Mouse (Mus musculus): ENCODE data around the gene Rnf220. TPM values are rescaled to one million over a fixed set of nuclear protein-coding genes. Genes with fewer than 3 reads are reported as not detected.

Rnf220 gene
- total and polyA plus RNA-seq, 2 experiments from 2014 or later, result 122 to 192 TPM

DNA sequence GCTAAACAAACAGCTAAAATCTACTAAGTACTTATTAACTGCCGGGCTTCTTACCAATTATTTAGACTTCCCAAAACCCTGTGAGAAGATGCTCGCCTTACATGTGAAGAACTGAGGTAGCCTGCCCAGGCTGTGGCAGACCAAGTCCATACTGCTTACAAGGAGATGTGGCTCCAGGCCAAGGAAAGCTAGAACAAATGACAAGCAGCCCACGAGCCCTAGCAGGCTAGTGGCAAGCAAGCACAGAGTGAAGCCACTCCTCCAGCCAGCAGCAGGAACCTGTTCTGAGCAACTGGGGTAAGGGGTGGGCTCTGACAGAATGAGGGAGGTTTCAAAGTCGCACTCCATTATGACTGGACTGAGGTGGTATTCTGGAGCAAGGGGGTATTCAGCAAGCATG lies 222.1 kb downstream of the Rnf220 start:
- Histone ChIP-seq H3K36me3 (ENCODE audit: insufficient read depth, low read length) (peaks cover 47% of the 10 kb centered on the region), H3K4me2 (ENCODE audit: low read depth, low read length, poor library complexity, severe bottlenecking) (no peak overlapping the region), H3K27me3 (ENCODE audit: insufficient read depth, low read length) (no peaks in the 10 kb centered on the region), H3K4me1 (ENCODE audit: insufficient read depth, low read length) (no peaks in the 10 kb centered on the region), H3K4me3 (ENCODE audit: low read depth, low read length) (no peak overlapping the region), H3K27ac (ENCODE audit: low read depth, low read length) (no peak overlapping the region), H3K9me3 (ENCODE audit: low read length) (0 out of 2 replicates have a peak, but pooled peaks cover 4% of the 10 kb centered on the region), H3K9ac (replicated peaks; ENCODE audit: low read length, poor library complexity, severe bottlenecking) (no peak overlapping the region)
- TF ChIP-seq CTCF (IDR thresholded peaks at IDR 0.05), result no peak
- no peak for DNase-seq (ENCODE audit: low spot score)
- 92% methylated on average over 4 of the region's 4 CpGs for whole genome bisulfite sequencing
- no peak for ATAC-seq (ENCODE audit: low FRiP score)

DNA sequence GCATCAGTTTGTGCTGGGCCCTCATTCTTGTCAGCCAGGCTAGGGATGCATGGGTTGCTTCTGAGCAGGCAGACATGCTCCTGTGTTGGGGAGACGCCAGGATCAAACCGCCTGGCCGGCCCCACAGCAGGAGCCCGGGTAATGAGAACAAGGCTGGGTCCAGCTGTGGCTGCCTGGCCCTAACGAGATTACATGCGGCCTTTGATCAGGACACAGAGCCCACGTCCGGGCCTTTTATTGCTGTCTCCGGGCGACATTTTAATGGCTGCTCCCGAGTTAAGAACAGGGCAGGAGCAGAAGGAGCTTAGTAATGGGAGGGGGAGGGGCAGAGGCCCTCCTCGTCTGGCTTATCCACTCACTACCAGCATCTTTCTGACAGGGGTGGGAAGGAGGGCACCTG lies 224.4 kb downstream of the Rnf220 start:
- 19% methylated on average over 12 of the region's 12 CpGs for WGBS
- Histone ChIP-seq H3K27me3 (ENCODE audit: insufficient read depth, low read length) (0 out of 2 replicates have a peak, but pooled peaks cover 7% of the 10 kb centered on the region), H3K4me2 (ENCODE audit: low read depth, low read length, poor library complexity, severe bottlenecking) (no peak overlapping the region), H3K4me3 (ENCODE audit: low read depth, low read length) (no peak overlapping the region), H3K27ac (ENCODE audit: low read depth, low read length) (no peak overlapping the region), H3K9ac (replicated peaks; ENCODE audit: low read length, poor library complexity, severe bottlenecking) (no peak overlapping the region), H3K36me3 (ENCODE audit: insufficient read depth, low read length) (peaks cover 45% of the 10 kb centered on the region), H3K9me3 (ENCODE audit: low read length) (0 out of 2 replicates have a peak, but pooled peaks cover 4% of the 10 kb centered on the region), H3K4me1 (ENCODE audit: insufficient read depth, low read length) (no peaks in the 10 kb centered on the region)
- no peak for ATAC-seq (ENCODE audit: low FRiP score)
- TF ChIP-seq CTCF (IDR thresholded peaks at IDR 0.05), result no peak
- DNase-seq (ENCODE audit: low spot score), result no peak

GRCm38 (mm10) chr4:117270278-117270677 lies 226.6 kb downstream of the Rnf220 start:
- H3K9me3 ChIP-seq (ENCODE audit: low read length), result 0 out of 2 replicates have a peak, but pooled peaks cover 4% of the 10 kb centered on the region
- H3K4me1 ChIP-seq (ENCODE audit: insufficient read depth, low read length), result no peaks in the 10 kb centered on the region
- DNase-seq (ENCODE audit: low spot score) (peak; percentile 89), ATAC-seq (ENCODE audit: low FRiP score) (peak; percentile 38; the same call in 1 of the 2 replicates)
- peaks cover 25% of the 10 kb centered on the region for H3K36me3 ChIP-seq (ENCODE audit: insufficient read depth, low read length)
- H3K27me3 ChIP-seq (ENCODE audit: insufficient read depth, low read length), result 0 out of 2 replicates have a peak, but pooled peaks cover 7% of the 10 kb centered on the region
- H3K4me3 ChIP-seq (ENCODE audit: low read depth, low read length), result no peak overlapping the region
- no peak overlapping the region for H3K27ac ChIP-seq (ENCODE audit: low read depth, low read length)
- peak; percentile 98 for TF ChIP-seq CTCF (IDR thresholded peaks at IDR 0.05)
- 15% methylated on average over 6 of the region's 6 CpGs for WGBS
- no peak overlapping the region for H3K4me2 ChIP-seq (ENCODE audit: low read depth, low read length, poor library complexity, severe bottlenecking)
- no peak overlapping the region for H3K9ac ChIP-seq (replicated peaks; ENCODE audit: low read length, poor library complexity, severe bottlenecking)

GRCm38 (mm10) chr4:117267831-117268437 lies 228.9 kb downstream of the Rnf220 start:
- DNase-seq (ENCODE audit: low spot score) (no peak), ATAC-seq (ENCODE audit: low FRiP score) (no peak)
- no peaks in the 10 kb centered on the region for H3K9me3 ChIP-seq (ENCODE audit: low read length)
- no peak overlapping the region for H3K9ac ChIP-seq (replicated peaks; ENCODE audit: low read length, poor library complexity, severe bottlenecking)
- no peak for TF ChIP-seq CTCF (IDR thresholded peaks at IDR 0.05)
- peaks cover 15% of the 10 kb centered on the region for H3K36me3 ChIP-seq (ENCODE audit: insufficient read depth, low read length)
- 87% methylated on average over 25 of the region's 25 CpGs for WGBS
- 0 out of 2 replicates have a peak, but pooled peaks cover 7% of the 10 kb centered on the region for H3K27me3 ChIP-seq (ENCODE audit: insufficient read depth, low read length)
- H3K4me1 ChIP-seq (ENCODE audit: insufficient read depth, low read length), result no peaks in the 10 kb centered on the region
- no peak overlapping the region for H3K4me2 ChIP-seq (ENCODE audit: low read depth, low read length, poor library complexity, severe bottlenecking)
- no peak overlapping the region for H3K27ac ChIP-seq (ENCODE audit: low read depth, low read length)
- H3K4me3 ChIP-seq (ENCODE audit: low read depth, low read length), result no peak overlapping the region

DNA sequence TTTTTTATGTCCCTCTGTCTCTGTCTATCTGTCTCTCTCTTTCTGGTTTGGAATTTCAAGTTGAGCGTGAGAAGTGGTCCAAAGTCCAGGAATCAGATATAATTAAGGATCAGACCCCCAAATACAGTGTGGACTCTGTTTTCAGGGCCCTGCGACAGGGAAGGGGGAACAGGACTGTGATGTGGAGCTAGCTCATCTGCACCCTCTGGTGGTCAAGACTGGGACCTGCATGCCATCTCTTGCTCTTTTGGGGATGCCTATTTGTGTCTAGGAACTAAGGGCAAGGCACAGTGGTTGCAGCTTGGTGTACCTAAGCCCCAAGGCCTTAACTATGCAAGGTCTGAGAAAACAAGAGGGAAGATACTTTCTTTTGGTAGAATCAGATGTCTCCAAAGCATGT lies 229.6 kb downstream of the Rnf220 start:
- ATAC-seq (ENCODE audit: low FRiP score), result peak; percentile 22; the same call in 1 of the 2 replicates
- H3K27me3 ChIP-seq (ENCODE audit: insufficient read depth, low read length), result 0 out of 2 replicates have a peak, but pooled peaks cover 7% of the 10 kb centered on the region
- TF ChIP-seq CTCF (IDR thresholded peaks at IDR 0.05), result peak; percentile 96
- no peak overlapping the region for H3K4me3 ChIP-seq (ENCODE audit: low read depth, low read length)
- DNase-seq (ENCODE audit: low spot score), result peak; percentile 78
- 0% methylated on average over 2 of the region's 2 CpGs for WGBS
- H3K4me2 ChIP-seq (ENCODE audit: low read depth, low read length, poor library complexity, severe bottlenecking), result no peak overlapping the region
- H3K9ac ChIP-seq (replicated peaks; ENCODE audit: low read length, poor library complexity, severe bottlenecking), result no peak overlapping the region
- H3K4me1 ChIP-seq (ENCODE audit: insufficient read depth, low read length), result no peaks in the 10 kb centered on the region
- no peaks in the 10 kb centered on the region for H3K9me3 ChIP-seq (ENCODE audit: low read length)
- peaks cover 11% of the 10 kb centered on the region; the same call in 1 of the 2 replicates for H3K36me3 ChIP-seq (ENCODE audit: insufficient read depth, low read length)
- no peak overlapping the region for H3K27ac ChIP-seq (ENCODE audit: low read depth, low read length)

GRCm38 (mm10) chr4:117262987-117263386 lies 233.9 kb downstream of the Rnf220 start:
- H3K27me3 ChIP-seq (ENCODE audit: insufficient read depth, low read length), result no peaks in the 10 kb centered on the region
- H3K4me3 ChIP-seq (ENCODE audit: low read depth, low read length), result no peak overlapping the region
- no peak overlapping the region for H3K27ac ChIP-seq (ENCODE audit: low read depth, low read length)
- 56% methylated on average over 8 of the region's 8 CpGs for WGBS
- no peak for TF ChIP-seq CTCF (IDR thresholded peaks at IDR 0.05)
- ATAC-seq (ENCODE audit: low FRiP score) (no peak), DNase-seq (ENCODE audit: low spot score) (no peak)
- H3K4me2 ChIP-seq (ENCODE audit: low read depth, low read length, poor library complexity, severe bottlenecking), result no peak overlapping the region
- H3K9ac ChIP-seq (replicated peaks; ENCODE audit: low read length, poor library complexity, severe bottlenecking), result no peak overlapping the region
- H3K9me3 ChIP-seq (ENCODE audit: low read length), result no peaks in the 10 kb centered on the region
- H3K36me3 ChIP-seq (ENCODE audit: insufficient read depth, low read length), result no peaks in the 10 kb centered on the region
- H3K4me1 ChIP-seq (ENCODE audit: insufficient read depth, low read length), result no peaks in the 10 kb centered on the region

Measured in midbrain, postnatal 0 days (tissue).